Mouse (Mus musculus) neutrophil, adult 65 days (primary cell): ENCODE results near the gene Fbxo5. TPM values are rescaled to one million over a fixed set of nuclear protein-coding genes. Genes with fewer than 3 reads are reported as not detected.

Source experiments
- total RNA-seq: library from RNA; stranded (reverse); gene quantifications from 2 replicates; pipeline ENCODE4 v1.2.4, GENCODE M21; 2023

Fbxo5 gene
- 27.6 and 30.3 TPM in 2 replicates for total RNA-seq

DNA sequence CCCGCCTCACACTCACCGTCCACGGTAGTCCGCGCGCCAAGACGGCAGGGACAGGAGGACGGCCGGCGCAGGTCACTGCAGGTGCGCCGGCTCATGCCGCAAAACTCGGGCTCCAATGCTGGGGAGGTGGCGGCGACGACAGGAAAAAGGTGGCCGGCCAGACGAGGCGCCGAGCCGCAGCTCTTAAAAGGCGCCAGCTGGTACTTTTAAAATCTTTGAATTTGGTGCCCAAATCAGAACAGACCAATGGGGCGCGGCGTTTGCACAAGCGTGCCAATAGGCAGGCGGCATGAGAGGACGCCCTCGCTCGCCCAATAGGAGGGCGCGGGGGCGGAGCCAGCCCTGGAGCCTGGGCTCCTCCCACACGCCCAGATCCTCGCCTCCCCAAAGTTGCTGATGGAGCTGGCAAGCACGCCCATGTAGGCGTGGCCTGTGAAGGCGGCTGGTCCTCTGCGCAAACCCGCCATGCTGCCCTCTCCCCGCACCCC, at the start of gene Fbxo5:
Gene Fbxo5 (minus strand): TSS at position 358 of the 488 bp plus-strand sequence.

DNA sequence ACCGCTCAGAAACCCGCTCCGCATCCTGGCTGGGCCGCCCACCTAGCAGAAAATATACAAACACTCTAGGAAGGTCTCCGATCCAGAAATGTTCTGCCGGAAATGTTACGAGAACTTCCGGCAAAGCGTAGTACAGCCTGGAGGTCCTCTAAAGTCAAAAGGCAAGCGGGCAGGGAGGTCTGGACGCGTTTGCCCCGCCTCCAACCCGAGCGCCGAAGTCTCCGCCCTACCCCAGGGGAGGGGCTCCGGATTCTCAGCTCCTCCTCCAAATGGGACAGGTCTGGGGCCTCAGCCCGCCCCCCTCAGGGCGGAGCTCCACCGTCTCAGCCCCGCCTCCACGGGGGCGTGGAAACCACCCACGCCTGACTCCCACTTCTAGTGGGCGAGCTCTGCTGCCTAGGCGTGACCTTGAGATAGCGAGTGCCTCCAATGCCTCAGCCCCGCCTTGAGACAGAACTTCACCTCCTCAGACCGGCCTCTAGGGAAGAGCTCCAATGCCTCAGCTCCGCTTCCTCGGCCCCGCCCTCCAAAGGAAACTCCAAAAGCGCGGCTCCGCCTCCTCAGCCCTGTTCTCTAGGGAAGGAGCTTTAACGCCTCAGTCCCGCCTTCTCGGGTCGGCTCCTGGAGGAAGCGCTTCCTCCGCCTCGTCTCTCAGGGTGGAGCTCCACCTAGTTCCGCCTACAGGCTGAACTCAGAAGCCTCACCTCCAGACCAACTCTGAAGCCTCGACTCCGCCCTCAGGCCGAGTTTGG, 18.5 kb upstream of the Fbxo5 start, which contains the start of gene Mtrf1l:
Gene Mtrf1l (minus strand): TSS at position 171 of the 752 bp plus-strand sequence.

Other genes starting within 250 kb of the Fbxo5 start
- not detected in 2 replicates for gene Myct1, start 211.8 kb downstream of the Fbxo5 start, total RNA-seq
- not detected in 2 replicates for gene Vip, start 166.4 kb downstream of the Fbxo5 start, total RNA-seq
- 6.6 and 10.2 TPM in 2 replicates for gene Mtrf1l, start 18.3 kb upstream of the Fbxo5 start, total RNA-seq
- not detected in 2 replicates for gene Rgs17, start 116.8 kb upstream of the Fbxo5 start, total RNA-seq